Mouse (Mus musculus): ENCODE results near the gene Rab44. TPM values are rescaled to one million over a fixed set of nuclear protein-coding genes. Genes with fewer than 3 reads are reported as not detected.

Gene Rab44
- polyA plus RNA-seq, 1 experiment from 2014 or later: not detected

DNA sequence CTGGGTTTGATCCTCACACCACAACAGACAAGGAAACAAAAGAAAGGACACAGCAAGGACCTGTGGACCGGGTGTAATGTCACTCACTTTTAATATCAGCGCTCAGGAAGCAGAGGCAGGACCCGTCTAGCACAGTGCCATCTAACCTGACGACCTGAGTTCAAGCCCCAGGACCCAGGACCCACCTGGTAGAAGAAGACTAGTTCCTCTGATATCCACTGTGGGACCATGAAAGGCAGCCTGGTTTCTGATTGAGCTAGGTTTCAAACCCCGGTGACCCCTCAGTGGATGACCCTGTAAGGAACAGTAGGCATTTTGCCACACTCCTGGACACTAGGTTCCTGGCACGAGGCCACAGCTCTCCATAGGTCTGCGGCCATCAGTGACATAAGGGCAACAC, 29.3 kb upstream of the Rab44 start:
- H3K27ac ChIP-seq (ENCODE audit: low read depth, low read length): no peak overlapping the region
- H3K9me3 ChIP-seq (replicated peaks; ENCODE audit: control insufficient read depth, low read length): no peaks in the 10 kb centered on the region
- 93% methylated on average over 7 of the region's 7 CpGs for WGBS
- no peaks in the 10 kb centered on the region for H3K36me3 ChIP-seq (ENCODE audit: control insufficient read depth, insufficient read depth, low read length)
- H3K4me3 ChIP-seq (ENCODE audit: low read depth, low read length): no peak overlapping the region
- peaks cover 5% of the 10 kb centered on the region; the same call in 1 of the 2 replicates for H3K4me1 ChIP-seq (ENCODE audit: control insufficient read depth, insufficient read depth, low read length)
- no peak overlapping the region for H3K4me2 ChIP-seq (ENCODE audit: low read length)
- no peak for DNase-seq (ENCODE audit: low spot score)
- no peak for ATAC-seq
- peaks cover 12% of the 10 kb centered on the region; the same call in 1 of the 2 replicates for H3K27me3 ChIP-seq (replicated peaks; ENCODE audit: control insufficient read depth, insufficient read depth, low read length)
- H3K9ac ChIP-seq (ENCODE audit: low read length): no peak overlapping the region

DNA sequence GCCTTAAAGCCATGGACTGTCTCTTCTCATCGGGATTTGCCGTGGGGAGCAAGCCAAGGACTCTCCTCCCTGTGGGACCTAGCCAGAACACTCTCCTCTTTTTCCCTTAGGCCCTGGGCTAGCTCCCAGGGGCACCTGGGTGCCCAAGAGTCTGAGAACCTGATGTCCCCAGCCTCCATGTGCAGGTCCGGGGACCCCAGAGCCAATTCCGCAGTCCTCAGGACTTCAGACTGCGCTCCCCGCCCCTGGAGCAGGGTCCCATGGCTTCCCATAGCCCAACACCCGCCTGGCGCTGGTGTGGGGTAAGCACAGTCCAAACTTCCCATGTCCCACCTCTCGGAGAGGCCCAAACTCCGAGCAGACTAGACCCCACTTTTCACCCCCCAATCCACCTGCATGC, 28.7 kb upstream of the Rab44 start:
- Histone ChIP-seq H3K4me3 (ENCODE audit: low read depth, low read length) (no peak overlapping the region), H3K9me3 (replicated peaks; ENCODE audit: control insufficient read depth, low read length) (no peaks in the 10 kb centered on the region), H3K27ac (ENCODE audit: low read depth, low read length) (no peak overlapping the region), H3K9ac (ENCODE audit: low read length) (no peak overlapping the region), H3K36me3 (ENCODE audit: control insufficient read depth, insufficient read depth, low read length) (no peaks in the 10 kb centered on the region), H3K4me1 (ENCODE audit: control insufficient read depth, insufficient read depth, low read length) (peaks cover 5% of the 10 kb centered on the region; the same call in 1 of the 2 replicates), H3K4me2 (ENCODE audit: low read length) (no peak overlapping the region), H3K27me3 (replicated peaks; ENCODE audit: control insufficient read depth, insufficient read depth, low read length) (peaks cover 12% of the 10 kb centered on the region; the same call in 1 of the 2 replicates)
- no peak for DNase-seq (ENCODE audit: low spot score)
- 84% methylated on average over 10 of the region's 10 CpGs for WGBS
- no peak for ATAC-seq

DNA sequence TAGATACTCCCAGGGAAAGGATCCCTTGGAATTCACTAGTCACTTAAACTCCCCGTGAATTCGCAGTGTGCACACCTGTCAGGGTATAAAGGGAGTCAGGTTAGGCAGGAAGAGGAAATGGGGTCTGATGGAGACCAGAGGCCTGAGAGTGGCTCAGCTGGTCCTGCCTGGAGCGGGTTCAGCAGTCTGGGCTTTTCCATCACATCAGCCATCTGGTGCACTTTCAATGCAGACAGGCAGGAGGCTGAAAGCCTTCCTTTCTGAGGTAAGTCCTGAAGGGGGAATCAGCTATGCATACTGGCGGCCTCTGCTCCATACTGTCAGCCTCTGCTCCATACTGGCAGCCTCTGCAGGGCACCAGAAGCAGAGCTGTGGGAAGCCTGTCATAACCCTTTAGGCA, 27.0 kb upstream of the Rab44 start:
- H3K4me2 ChIP-seq (ENCODE audit: low read length): no peak overlapping the region
- 78% methylated on average over 4 of the region's 4 CpGs for WGBS
- no peaks in the 10 kb centered on the region for H3K9me3 ChIP-seq (replicated peaks; ENCODE audit: control insufficient read depth, low read length)
- H3K4me3 ChIP-seq (ENCODE audit: low read depth, low read length): no peak overlapping the region
- H3K4me1 ChIP-seq (ENCODE audit: control insufficient read depth, insufficient read depth, low read length): no peaks in the 10 kb centered on the region
- ATAC-seq: no peak
- DNase-seq (ENCODE audit: low spot score): no peak
- H3K9ac ChIP-seq (ENCODE audit: low read length): no peak overlapping the region
- H3K36me3 ChIP-seq (ENCODE audit: control insufficient read depth, insufficient read depth, low read length): no peaks in the 10 kb centered on the region
- no peak overlapping the region for H3K27ac ChIP-seq (ENCODE audit: low read depth, low read length)
- H3K27me3 ChIP-seq (replicated peaks; ENCODE audit: control insufficient read depth, insufficient read depth, low read length): peaks cover 5% of the 10 kb centered on the region; the same call in 1 of the 2 replicates

DNA sequence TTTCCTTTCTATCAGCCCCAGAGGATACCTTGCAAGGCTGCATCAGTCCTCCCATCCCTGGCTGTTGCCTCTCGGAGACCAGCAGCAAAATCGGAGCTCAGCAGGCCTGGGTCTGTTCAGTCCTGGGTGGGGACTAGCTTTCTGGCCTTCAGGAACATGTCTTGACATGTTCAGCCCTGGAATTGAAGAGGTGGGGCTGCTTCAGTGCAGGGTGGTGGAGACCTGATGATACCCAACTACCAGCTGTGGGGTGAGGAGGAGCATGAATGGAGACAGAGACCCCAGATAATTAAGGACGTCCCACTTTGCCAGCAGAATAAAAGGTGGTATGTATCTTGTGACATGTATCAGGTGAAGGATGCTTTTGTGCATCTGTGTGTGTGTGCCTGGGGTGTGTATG, 23.2 kb upstream of the Rab44 start, which contains the start of gene Cdkn1a:
TSS of gene Cdkn1a (plus strand) at position 201 of the 400 bp plus-strand sequence.
- no peak within 1 kb of the TSS for H3K9ac ChIP-seq (ENCODE audit: low read length)
- no peak within 1 kb of the TSS for H3K27ac ChIP-seq (ENCODE audit: low read depth, low read length)
- 83% methylated on average over 3 of the region's 3 CpGs for WGBS
- ATAC-seq (no peak), DNase-seq (ENCODE audit: low spot score) (no peak)
- H3K9me3 ChIP-seq (replicated peaks; ENCODE audit: control insufficient read depth, low read length): no peaks in the 10 kb centered on the region
- H3K4me3 ChIP-seq (ENCODE audit: low read depth, low read length): no peak within 1 kb of the TSS
- peaks cover 18% of the 10 kb centered on the region for H3K27me3 ChIP-seq (replicated peaks; ENCODE audit: control insufficient read depth, insufficient read depth, low read length)
- peaks cover 14% of the 10 kb centered on the region for H3K4me1 ChIP-seq (ENCODE audit: control insufficient read depth, insufficient read depth, low read length)
- no peak within 1 kb of the TSS for H3K4me2 ChIP-seq (ENCODE audit: low read length)
- H3K36me3 ChIP-seq (ENCODE audit: control insufficient read depth, insufficient read depth, low read length): no peaks in the 10 kb centered on the region

DNA sequence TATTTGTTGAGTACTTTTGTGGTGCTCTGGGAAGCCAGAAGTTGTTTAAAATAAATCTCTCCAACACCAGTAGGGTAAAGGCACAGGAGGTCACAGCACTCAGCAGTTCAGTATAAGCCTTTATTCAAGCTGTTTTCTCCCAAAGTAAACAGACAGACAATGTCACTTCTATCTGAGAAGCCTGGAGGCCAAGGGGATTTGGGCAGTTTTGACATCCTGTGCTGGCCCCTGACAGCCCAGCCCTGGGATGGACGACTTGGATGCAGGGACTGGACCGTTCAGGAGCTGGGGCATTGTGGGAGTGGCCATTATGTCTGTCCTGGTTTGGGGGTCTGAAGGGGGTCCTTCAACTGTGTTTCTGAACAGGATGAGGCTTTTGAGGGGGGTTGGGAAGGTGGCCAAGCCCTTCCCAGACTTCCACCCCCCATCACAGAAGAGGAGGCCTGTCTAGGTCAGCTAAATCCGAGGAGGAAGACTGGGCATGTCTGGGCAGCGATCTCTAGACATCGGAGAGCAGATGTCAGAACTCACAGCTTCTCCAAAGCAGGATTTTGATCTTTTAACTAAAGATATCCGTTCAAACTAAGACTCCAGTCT, 22.5 kb upstream of the Rab44 start:
- no peak for ATAC-seq
- H3K27ac ChIP-seq (ENCODE audit: low read depth, low read length): no peak overlapping the region
- peaks cover 18% of the 10 kb centered on the region for H3K27me3 ChIP-seq (replicated peaks; ENCODE audit: control insufficient read depth, insufficient read depth, low read length)
- 59% methylated on average over 6 of the region's 6 CpGs for WGBS
- no peaks in the 10 kb centered on the region for H3K9me3 ChIP-seq (replicated peaks; ENCODE audit: control insufficient read depth, low read length)
- H3K4me3 ChIP-seq (ENCODE audit: low read depth, low read length): no peak overlapping the region
- peaks cover 14% of the 10 kb centered on the region for H3K4me1 ChIP-seq (ENCODE audit: control insufficient read depth, insufficient read depth, low read length)
- H3K4me2 ChIP-seq (ENCODE audit: low read length): no peak overlapping the region
- H3K9ac ChIP-seq (ENCODE audit: low read length): no peak overlapping the region
- no peaks in the 10 kb centered on the region for H3K36me3 ChIP-seq (ENCODE audit: control insufficient read depth, insufficient read depth, low read length)
- no peak for DNase-seq (ENCODE audit: low spot score)

DNA sequence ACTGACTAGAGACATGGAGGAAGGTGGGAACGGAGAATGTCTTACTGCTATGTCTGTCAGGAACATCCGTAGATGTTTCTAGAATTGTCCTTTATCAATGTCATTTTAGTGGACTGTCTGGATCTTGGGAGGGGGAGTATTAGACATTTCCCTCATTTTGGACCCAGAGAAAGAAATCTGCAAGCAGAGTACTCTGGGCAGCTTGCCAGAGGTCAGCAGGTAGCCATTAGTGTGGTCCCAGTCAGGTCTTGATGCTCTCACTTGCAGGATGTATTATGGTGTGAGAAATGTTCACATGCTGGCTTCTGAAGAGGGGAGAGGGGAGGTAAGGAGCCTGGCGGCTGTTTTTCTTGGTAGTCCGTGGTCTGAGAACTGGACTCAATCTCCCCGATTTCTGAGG, 21.4 kb upstream of the Rab44 start:
- ATAC-seq: no peak
- Histone ChIP-seq H3K4me3 (ENCODE audit: low read depth, low read length) (no peak overlapping the region), H3K9me3 (replicated peaks; ENCODE audit: control insufficient read depth, low read length) (no peaks in the 10 kb centered on the region), H3K9ac (ENCODE audit: low read length) (no peak overlapping the region), H3K36me3 (ENCODE audit: control insufficient read depth, insufficient read depth, low read length) (no peaks in the 10 kb centered on the region), H3K27me3 (replicated peaks; ENCODE audit: control insufficient read depth, insufficient read depth, low read length) (peaks cover 18% of the 10 kb centered on the region), H3K4me2 (ENCODE audit: low read length) (no peak overlapping the region), H3K27ac (ENCODE audit: low read depth, low read length) (no peak overlapping the region), H3K4me1 (ENCODE audit: control insufficient read depth, insufficient read depth, low read length) (peaks cover 14% of the 10 kb centered on the region)
- WGBS: 60% methylated on average over 5 of the region's 5 CpGs
- DNase-seq (ENCODE audit: low spot score): no peak

DNA sequence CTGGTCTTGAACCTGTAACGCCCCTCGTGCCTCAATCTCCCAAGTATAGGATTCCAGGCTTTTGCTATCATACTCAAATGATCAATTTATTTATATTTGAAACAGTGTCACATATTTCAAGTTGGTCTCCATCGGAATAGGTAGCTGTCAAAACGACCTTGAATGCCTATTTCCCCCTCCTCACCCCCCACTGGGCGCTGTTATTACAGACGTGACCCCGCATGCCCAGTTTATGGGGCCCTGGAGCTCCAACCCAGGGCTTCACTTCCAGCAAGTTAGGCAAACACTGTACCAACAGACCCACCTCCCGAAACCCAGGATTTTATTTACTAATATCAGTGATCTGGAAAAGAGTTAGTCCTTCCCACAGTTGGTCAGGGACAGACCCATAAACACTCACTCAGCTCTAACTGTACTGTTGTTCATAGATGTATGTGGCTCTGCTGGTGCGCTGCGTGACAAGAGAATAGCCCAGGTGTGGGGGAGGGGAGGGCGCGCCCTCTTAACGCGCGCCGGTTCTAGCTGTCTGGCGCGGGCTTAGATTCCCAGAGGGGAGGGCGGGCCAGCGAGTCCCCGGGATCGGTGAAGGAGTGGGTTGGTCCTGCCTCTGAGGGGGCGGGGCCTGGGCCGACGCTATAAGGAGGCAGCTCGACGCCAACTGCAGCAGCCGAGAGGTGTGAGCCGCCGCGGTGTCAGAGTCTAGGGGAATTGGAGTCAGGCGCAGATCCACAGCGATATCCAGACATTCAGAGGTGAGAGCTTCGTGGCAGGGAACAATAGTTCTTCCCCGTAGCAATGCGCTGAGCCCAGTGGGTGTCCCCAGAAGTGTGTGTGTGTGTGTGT, 20.6 kb upstream of the Rab44 start:
- ATAC-seq: peak; percentile 90

DNA sequence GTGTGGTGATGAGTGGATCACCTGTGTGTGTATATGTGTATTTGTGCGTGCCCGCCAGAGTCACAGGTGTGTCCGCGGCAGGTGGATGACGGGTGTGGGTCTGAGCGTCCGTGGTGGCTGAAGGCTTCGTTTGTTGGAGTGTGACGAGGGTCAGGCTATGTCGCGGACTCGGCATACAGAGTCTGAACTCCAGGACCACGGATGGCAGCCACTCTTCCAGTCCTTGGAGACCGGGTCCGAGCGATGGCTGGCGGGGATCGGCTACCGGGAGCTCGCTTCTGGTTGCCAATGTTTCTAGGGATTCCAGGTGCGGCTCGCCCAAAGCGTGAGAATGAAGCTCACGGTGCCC, 20.0 kb upstream of the Rab44 start:
- under 1% methylated on average over 24 of the region's 24 CpGs for WGBS
- H3K9ac ChIP-seq (ENCODE audit: low read length): peak overlapping the region; percentile 63
- peaks cover 14% of the 10 kb centered on the region for H3K4me1 ChIP-seq (ENCODE audit: control insufficient read depth, insufficient read depth, low read length)
- H3K27me3 ChIP-seq (replicated peaks; ENCODE audit: control insufficient read depth, insufficient read depth, low read length): peaks cover 18% of the 10 kb centered on the region
- peak overlapping the region; percentile 45 for H3K4me3 ChIP-seq (ENCODE audit: low read depth, low read length)
- no peaks in the 10 kb centered on the region for H3K36me3 ChIP-seq (ENCODE audit: control insufficient read depth, insufficient read depth, low read length)
- ATAC-seq (no peak), DNase-seq (ENCODE audit: low spot score) (no peak)
- H3K4me2 ChIP-seq (ENCODE audit: low read length): peak overlapping the region; percentile 83
- no peaks in the 10 kb centered on the region for H3K9me3 ChIP-seq (replicated peaks; ENCODE audit: control insufficient read depth, low read length)
- no peak overlapping the region for H3K27ac ChIP-seq (ENCODE audit: low read depth, low read length)

More for the DNA sequence above, 20.6 kb upstream of the Rab44 start:
- Histone ChIP-seq H3K9me3 (replicated peaks; ENCODE audit: control insufficient read depth, low read length) (no peaks in the 10 kb centered on the region), H3K4me2 (ENCODE audit: low read length) (peak overlapping the region; percentile 83), H3K27ac (ENCODE audit: low read depth, low read length) (no peak overlapping the region), H3K4me1 (ENCODE audit: control insufficient read depth, insufficient read depth, low read length) (peaks cover 14% of the 10 kb centered on the region), H3K4me3 (ENCODE audit: low read depth, low read length) (peak overlapping the region; percentile 45), H3K36me3 (ENCODE audit: control insufficient read depth, insufficient read depth, low read length) (no peaks in the 10 kb centered on the region), H3K27me3 (replicated peaks; ENCODE audit: control insufficient read depth, insufficient read depth, low read length) (peaks cover 18% of the 10 kb centered on the region), H3K9ac (ENCODE audit: low read length) (peak overlapping the region; percentile 63)
- peak; percentile 91 for DNase-seq (ENCODE audit: low spot score)
- 8% methylated on average over 36 of the region's 36 CpGs for WGBS
